Mouse (Mus musculus) splenic B cell, adult 2 months (primary cell): ENCODE measurements around the gene Orc6.

Source experiments
- DNase-seq: peaks from one replicate; pipeline ENCODE4 v3.0.0-alpha.2; 2011; ENCODE audit warnings: low read depth, low spot score
- H3K27me3 ChIP-seq: 2 replicates; pipeline ENCODE4 v1.6.1; 2012; ENCODE audit warnings: mild to moderate bottlenecking, low read length, moderate library complexity, mixed read lengths; ENCODE audit not compliant: control insufficient read depth, poor library complexity, insufficient read depth, severe bottlenecking
- H3K36me3 ChIP-seq: 2 replicates; pipeline ENCODE4 v1.6.1; 2012; ENCODE audit warnings: mild to moderate bottlenecking, low read length, moderate library complexity, mixed read lengths; ENCODE audit not compliant: control insufficient read depth, poor library complexity, insufficient read depth, severe bottlenecking

Gene Orc6

DNA sequence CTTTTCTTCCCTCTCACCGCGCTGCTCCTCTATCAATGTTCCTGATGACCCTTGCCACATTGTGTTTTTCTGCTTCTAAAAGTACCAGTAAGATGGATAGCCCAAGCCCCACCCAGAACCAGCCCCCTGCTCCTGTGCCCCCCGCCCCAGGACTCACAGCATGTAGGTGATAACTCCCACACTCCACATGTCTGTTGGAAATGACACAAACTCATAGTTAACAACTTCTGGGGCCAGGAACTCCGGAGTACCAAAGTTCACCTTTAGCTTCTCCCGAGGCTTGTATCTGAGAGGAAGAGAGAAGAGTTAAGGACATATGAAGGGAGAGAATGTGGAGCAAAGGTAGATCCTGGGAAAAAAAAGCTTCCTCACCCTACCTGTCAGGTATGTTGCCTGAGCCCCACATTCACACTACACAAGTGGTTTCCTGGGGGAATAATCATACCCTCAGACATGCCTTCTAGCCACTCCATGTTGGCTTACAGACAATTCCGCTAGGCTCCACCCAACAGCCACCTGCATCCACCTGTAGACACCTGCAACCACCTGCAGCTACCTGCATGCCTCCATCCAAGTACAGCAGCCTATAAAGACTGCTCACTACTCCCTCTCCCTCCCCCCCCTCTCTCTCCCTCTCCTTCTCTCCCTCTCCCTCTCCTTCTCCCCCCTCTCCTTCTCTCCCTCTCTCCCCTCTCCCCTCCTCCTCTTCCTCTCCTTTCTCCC, 36.9 kb downstream of the Orc6 start:
- no peaks in the 10 kb centered on the region; the same call in 1 of the 2 replicates for H3K27me3 ChIP-seq
- no peaks in the 10 kb centered on the region for H3K36me3 ChIP-seq
- DNase-seq = no peak

DNA sequence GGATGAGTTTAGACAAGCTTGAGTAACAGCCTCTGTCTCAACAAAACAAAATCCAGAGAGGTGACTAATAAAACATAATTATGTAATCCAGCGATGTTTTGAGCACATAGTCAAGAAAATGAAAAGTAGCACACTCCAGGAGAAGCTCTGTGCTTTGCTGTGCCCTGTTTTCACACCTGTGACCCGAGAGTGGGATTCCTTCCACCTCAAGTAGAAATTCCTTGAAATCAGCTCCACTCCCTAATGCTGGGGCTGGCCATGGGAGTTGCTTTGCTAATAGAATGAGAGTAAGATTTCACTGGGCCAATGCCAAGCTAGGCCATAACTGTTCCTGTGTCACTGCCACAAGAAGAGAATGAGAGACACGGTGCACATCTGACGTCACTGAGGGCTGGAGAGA, 38.2 kb downstream of the Orc6 start:
- no peak for DNase-seq
- H3K36me3 ChIP-seq = no peaks in the 10 kb centered on the region

DNA sequence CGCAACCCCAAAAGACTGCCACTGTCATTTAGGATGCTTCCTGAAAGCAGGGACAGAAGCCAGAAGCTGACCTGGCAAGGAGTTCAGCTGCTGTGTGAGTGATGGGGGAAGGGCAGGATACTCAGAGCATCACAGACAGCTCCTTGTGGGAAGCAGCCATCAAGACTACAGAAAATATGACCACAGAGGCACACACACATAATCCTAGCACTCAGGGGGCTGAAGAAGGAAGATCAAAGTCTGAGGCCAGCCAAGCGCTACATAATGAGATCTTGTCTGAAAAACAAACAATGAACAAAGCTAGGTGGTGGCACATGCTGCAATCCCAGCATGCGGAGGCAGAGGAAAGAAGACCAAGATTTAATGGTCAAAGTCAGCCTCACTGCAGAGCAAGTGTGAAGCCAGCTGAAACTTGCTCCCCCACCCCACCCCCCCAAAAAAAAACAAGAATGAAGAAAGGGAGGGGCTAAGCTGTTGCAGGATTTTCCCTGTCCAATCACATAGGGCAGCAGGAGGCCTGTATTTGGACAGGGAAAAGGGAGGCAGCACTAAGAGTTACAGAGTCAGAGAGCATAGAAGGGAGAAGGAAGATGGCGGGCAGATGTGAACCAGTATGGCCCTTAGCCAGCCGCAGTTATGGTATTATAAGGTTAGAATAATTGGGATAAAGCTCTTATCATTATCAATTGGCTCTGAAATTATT, 40.6 kb downstream of the Orc6 start:
- no peaks in the 10 kb centered on the region for H3K36me3 ChIP-seq
- no peak for DNase-seq
- H3K27me3 ChIP-seq = no peaks in the 10 kb centered on the region; the same call in 1 of the 2 replicates

More for the DNA sequence above, 38.2 kb downstream of the Orc6 start:
- H3K27me3 ChIP-seq = no peaks in the 10 kb centered on the region; the same call in 1 of the 2 replicates

DNA sequence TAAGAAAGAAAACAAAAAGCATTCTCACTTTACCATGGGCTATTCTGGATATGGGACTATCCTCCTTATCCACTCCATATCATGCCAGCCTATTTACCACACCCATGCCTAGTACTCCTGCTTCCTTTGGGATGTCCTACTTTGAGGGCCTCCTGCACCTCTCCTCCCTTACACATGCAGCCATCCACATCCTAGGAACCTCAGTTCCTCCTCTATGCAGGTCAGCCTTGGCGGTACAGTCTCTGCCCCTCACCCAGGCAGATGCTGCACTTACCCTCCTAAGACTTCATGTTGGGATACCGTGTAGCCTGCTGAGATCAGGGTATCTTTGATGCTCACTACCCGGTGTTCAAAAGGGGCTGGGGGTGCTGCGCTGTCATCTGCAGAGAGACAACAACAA, 53.9 kb downstream of the Orc6 start:
- H3K36me3 ChIP-seq = no peaks in the 10 kb centered on the region
- no peaks in the 10 kb centered on the region for H3K27me3 ChIP-seq
- no peak for DNase-seq
